Mouse (Mus musculus): ENCODE data around the gene Gab3.

Gab3 gene

GRCm38 (mm10) chrX:75084774-75085508 is at the start of gene Gab3:
Gab3 (minus strand) TSS chrX:75085458.
- peak; percentile 39 for DNase-seq (ENCODE audit: low spot score)

- peak; percentile 70 for DNase-seq (ENCODE audit: low spot score)
Observed at GRCm38 (mm10) chrX:75130467-75131160, 45.4 kb upstream of the Gab3 start, which contains the start of gene Mpp1. Mpp1 (minus strand) TSS chrX:75131016.

GRCm38 (mm10) chrX:75129474-75129873 is 44.2 kb upstream of the Gab3 start:
- no peak for DNase-seq (ENCODE audit: low spot score)

- no peak for DNase-seq (ENCODE audit: low spot score)
Observed at GRCm38 (mm10) chrX:75128333-75128980, 43.2 kb upstream of the Gab3 start.

- no peak for DNase-seq (ENCODE audit: low spot score)
Observed at GRCm38 (mm10) chrX:75126893-75127292, 41.6 kb upstream of the Gab3 start.

- DNase-seq (ENCODE audit: low spot score): no peak
Observed at GRCm38 (mm10) chrX:75125606-75126005, 40.3 kb upstream of the Gab3 start.

GRCm38 (mm10) chrX:75115550-75115949 is 30.3 kb upstream of the Gab3 start:
- no peak for DNase-seq (ENCODE audit: low spot score)

GRCm38 (mm10) chrX:75102293-75102692 is 17.0 kb upstream of the Gab3 start:
- no peak for DNase-seq (ENCODE audit: low spot score)

- DNase-seq (ENCODE audit: low spot score): no peak
Observed at GRCm38 (mm10) chrX:75098799-75099198, 13.5 kb upstream of the Gab3 start.

- peak; percentile 4 for DNase-seq (ENCODE audit: low spot score)
Observed at GRCm38 (mm10) chrX:75096163-75096770, 11.0 kb upstream of the Gab3 start.

GRCm38 (mm10) chrX:75095369-75096162 is 10.3 kb upstream of the Gab3 start, which contains the start of gene Dkc1:
Dkc1 (plus strand) TSS chrX:75095854.
- DNase-seq (ENCODE audit: low spot score): peak; percentile 90

GRCm38 (mm10) chrX:75085654-75086053 is 396 bp upstream of the Gab3 start:
- DNase-seq (ENCODE audit: low spot score): no peak

- peak; percentile 3 for DNase-seq (ENCODE audit: low spot score)
Observed at GRCm38 (mm10) chrX:75083982-75084773, 1.1 kb downstream of the Gab3 start.

- DNase-seq (ENCODE audit: low spot score): no peak
Observed at GRCm38 (mm10) chrX:75082351-75082750, 2.9 kb downstream of the Gab3 start.

- no peak for DNase-seq (ENCODE audit: low spot score)
Observed at GRCm38 (mm10) chrX:75056120-75056775, 29.0 kb downstream of the Gab3 start.

- DNase-seq (ENCODE audit: low spot score): no peak
Observed at GRCm38 (mm10) chrX:75046921-75047635, 38.2 kb downstream of the Gab3 start.

GRCm38 (mm10) chrX:75045931-75046330 is 39.3 kb downstream of the Gab3 start:
- DNase-seq (ENCODE audit: low spot score): no peak

- no peak for DNase-seq (ENCODE audit: low spot score)
Observed at GRCm38 (mm10) chrX:75044595-75044994, 40.7 kb downstream of the Gab3 start.

- no peak for DNase-seq (ENCODE audit: low spot score)
Observed at GRCm38 (mm10) chrX:75036626-75037025, 48.6 kb downstream of the Gab3 start.

GRCm38 (mm10) chrX:75035162-75035561 is 50.1 kb downstream of the Gab3 start:
- no peak for DNase-seq (ENCODE audit: low spot score)
